Mouse (Mus musculus): ENCODE results near the gene Olfr1036. TPM values are rescaled to one million over a fixed set of nuclear protein-coding genes. Genes with fewer than 3 reads are reported as not detected.
"Not testable (repeated sequence)": the region's sequence is repeated elsewhere in the genome, so short reads cannot be mapped to it uniquely, and the experiment has no call there.

Olfr1036 gene
- not detected in 2 replicates for total RNA-seq (2014; rRNA removed)
- not detected in 2 replicates for polyA plus RNA-seq (2015; fragmentation: Nextera tagmentation; extraction: Ambion mirVana)

DNA sequence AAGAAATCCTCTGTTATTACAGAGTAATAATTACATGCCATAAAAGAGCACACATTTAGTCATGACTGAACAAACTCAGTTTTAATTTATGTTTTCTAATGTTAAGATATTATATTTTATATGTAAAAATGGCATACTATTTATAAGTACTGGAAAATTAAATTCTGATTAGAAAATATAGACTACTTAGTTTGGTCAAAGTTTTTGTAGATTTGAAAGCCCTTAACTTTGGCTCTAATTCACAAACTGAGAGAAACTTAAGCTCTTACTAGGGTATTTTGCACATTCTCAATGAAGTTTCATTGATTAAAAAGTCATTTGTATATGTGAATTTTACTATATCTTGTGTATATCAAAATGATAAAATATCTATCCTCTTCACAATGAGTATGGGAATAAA lies at the start of gene Olfr1036:
TSS of gene Olfr1036 (plus strand) at position 301 of the 400 bp plus-strand sequence.
- H3K4me1 ChIP-seq (ENCODE audit: insufficient read depth, low read length); H3K9ac ChIP-seq (replicated peaks; ENCODE audit: low read length); H3K4me2 ChIP-seq (ENCODE audit: low read depth, low read length); DNase-seq (ENCODE audit: low spot score); H3K36me3 ChIP-seq (ENCODE audit: insufficient read depth, low read length); ATAC-seq; H3K4me3 ChIP-seq (ENCODE audit: low read length); H3K9me3 ChIP-seq (ENCODE audit: low read length); H3K27me3 ChIP-seq (ENCODE audit: insufficient read depth, low read length); H3K27ac ChIP-seq: not testable (repeated sequence)

- no peak for DNase-seq (ENCODE audit: low spot score)
- no peak for TF ChIP-seq CTCF (IDR thresholded peaks at IDR 0.05; ENCODE audit: low read depth)
- no peaks in the 10 kb centered on the region for H3K36me3 ChIP-seq (ENCODE audit: insufficient read depth, low read length)
- H3K4me1 ChIP-seq (ENCODE audit: insufficient read depth, low read length), result no peaks in the 10 kb centered on the region
- ATAC-seq, result no peak
- no peaks in the 10 kb centered on the region for H3K27me3 ChIP-seq (ENCODE audit: insufficient read depth, low read length)
- no peak within 1 kb of the TSS for H3K27ac ChIP-seq
- H3K9ac ChIP-seq (replicated peaks; ENCODE audit: low read length), result no peak within 1 kb of the TSS
- H3K4me2 ChIP-seq (ENCODE audit: low read depth, low read length), result no peak within 1 kb of the TSS
- H3K4me3 ChIP-seq (ENCODE audit: low read length), result no peak within 1 kb of the TSS
- no peaks in the 10 kb centered on the region for H3K9me3 ChIP-seq (ENCODE audit: low read length)
These were observed 28.2 kb upstream of the Olfr1036 start, which contains the start of gene Olfr1034 for GRCm38 (mm10) chr2:86045561-86045960. Gene Olfr1034, plus strand, starts transcription at chr2:86045861.

- DNase-seq (ENCODE audit: low spot score); H3K4me2 ChIP-seq (ENCODE audit: low read depth, low read length); H3K36me3 ChIP-seq (ENCODE audit: insufficient read depth, low read length); H3K27ac ChIP-seq; H3K4me1 ChIP-seq (ENCODE audit: insufficient read depth, low read length); H3K27me3 ChIP-seq (ENCODE audit: insufficient read depth, low read length); H3K4me3 ChIP-seq (ENCODE audit: low read length); ATAC-seq; H3K9me3 ChIP-seq (ENCODE audit: low read length); H3K9ac ChIP-seq (replicated peaks; ENCODE audit: low read length): not testable (repeated sequence)
These were observed 23.0 kb upstream of the Olfr1036 start for GRCm38 (mm10) chr2:86050777-86051176.

DNA sequence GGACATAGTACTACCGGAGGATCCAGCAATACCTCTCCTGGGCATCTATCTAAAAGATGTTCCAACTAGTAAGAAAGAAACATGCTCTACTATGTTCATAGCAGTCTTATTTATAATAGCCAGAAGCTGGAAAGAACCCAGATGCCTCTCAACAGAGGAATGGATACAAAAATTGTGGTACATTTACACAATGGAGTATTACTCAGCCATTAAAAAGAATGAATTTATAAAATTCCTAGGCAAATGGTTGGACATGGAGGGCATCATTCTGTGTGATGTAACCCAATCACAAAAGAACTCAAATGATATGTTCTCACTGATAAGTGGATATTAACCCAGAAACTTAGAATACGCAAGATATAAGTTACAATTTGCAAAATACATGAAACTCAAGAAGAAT lies 10.0 kb upstream of the Olfr1036 start:
- not testable (repeated sequence) for H3K4me3 ChIP-seq (ENCODE audit: low read length); H3K27ac ChIP-seq; H3K9me3 ChIP-seq (ENCODE audit: low read length); H3K4me2 ChIP-seq (ENCODE audit: low read depth, low read length); H3K9ac ChIP-seq (replicated peaks; ENCODE audit: low read length); DNase-seq (ENCODE audit: low spot score); H3K36me3 ChIP-seq (ENCODE audit: insufficient read depth, low read length); H3K4me1 ChIP-seq (ENCODE audit: insufficient read depth, low read length); ATAC-seq; H3K27me3 ChIP-seq (ENCODE audit: insufficient read depth, low read length)
- WGBS, result 99% methylated on average over 2 of the region's 2 CpGs

- no peak for ATAC-seq
- Histone ChIP-seq H3K9me3 (ENCODE audit: low read length) (no peaks in the 10 kb centered on the region), H3K27me3 (ENCODE audit: insufficient read depth, low read length) (no peaks in the 10 kb centered on the region), H3K4me2 (ENCODE audit: low read depth, low read length) (no peak overlapping the region), H3K9ac (replicated peaks; ENCODE audit: low read length) (no peak overlapping the region), H3K27ac (no peak overlapping the region), H3K36me3 (ENCODE audit: insufficient read depth, low read length) (no peaks in the 10 kb centered on the region), H3K4me3 (ENCODE audit: low read length) (no peak overlapping the region), H3K4me1 (ENCODE audit: insufficient read depth, low read length) (no peaks in the 10 kb centered on the region)
- TF ChIP-seq CTCF (IDR thresholded peaks at IDR 0.05; ENCODE audit: low read depth), result no peak
- WGBS, result 95% methylated on average over 8 of the region's 8 CpGs
- DNase-seq (ENCODE audit: low spot score), result no peak
These were observed 3.6 kb upstream of the Olfr1036 start for GRCm38 (mm10) chr2:86070189-86070588.

DNA sequence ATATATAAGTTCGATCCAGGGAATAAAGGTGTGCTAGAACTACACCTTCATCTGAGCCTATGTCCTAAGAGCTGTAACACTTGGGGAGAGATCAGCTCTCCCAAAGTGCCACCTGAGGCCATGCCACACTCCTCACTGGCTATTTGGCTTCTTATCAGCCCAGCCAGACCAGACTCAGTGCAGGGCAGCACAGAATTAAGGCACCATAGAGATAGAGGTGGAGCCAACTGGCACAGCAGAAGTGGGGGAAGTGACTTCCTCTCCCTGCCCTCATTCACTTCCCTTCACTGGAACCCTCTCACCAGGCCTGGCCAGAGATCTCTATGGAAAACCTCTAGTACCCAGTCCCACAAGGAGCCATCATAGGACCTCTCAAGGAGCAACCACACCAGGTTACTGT lies 6.7 kb downstream of the Olfr1036 start:
- H3K27ac ChIP-seq; DNase-seq (ENCODE audit: low spot score); ATAC-seq; H3K4me2 ChIP-seq (ENCODE audit: low read depth, low read length); H3K36me3 ChIP-seq (ENCODE audit: insufficient read depth, low read length); H3K27me3 ChIP-seq (ENCODE audit: insufficient read depth, low read length); H3K9ac ChIP-seq (replicated peaks; ENCODE audit: low read length); H3K4me3 ChIP-seq (ENCODE audit: low read length); H3K4me1 ChIP-seq (ENCODE audit: insufficient read depth, low read length); H3K9me3 ChIP-seq (ENCODE audit: low read length): not testable (repeated sequence)
- 83% methylated on average over 1 of the region's 1 CpGs for WGBS

DNA sequence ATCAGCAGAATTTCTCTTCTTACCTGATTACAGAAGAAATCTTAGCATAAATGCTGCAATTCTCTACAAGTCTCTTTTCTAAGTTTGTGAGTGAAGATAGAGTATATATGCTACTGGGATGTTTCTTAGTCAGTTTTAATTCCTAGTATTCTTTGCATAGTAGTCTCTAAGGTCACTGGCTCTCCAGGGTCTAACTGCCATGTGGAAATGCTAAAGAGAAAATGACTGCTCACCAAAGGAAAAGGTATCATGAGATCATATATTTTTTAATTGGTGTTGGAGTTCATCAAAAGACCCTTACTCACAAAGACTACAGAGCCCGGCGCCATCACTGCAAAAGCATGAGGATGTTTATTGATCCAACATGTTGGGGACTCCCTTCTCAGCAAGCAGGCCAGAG lies 13.5 kb downstream of the Olfr1036 start, which contains the start of gene Olfr1037:
TSS of gene Olfr1037 (minus strand) at position 101 of the 400 bp plus-strand sequence.
- 94% methylated on average over 2 of the region's 2 CpGs for WGBS
- H3K9ac ChIP-seq (replicated peaks; ENCODE audit: low read length), result no peak within 1 kb of the TSS
- H3K27ac ChIP-seq, result no peak within 1 kb of the TSS
- DNase-seq (ENCODE audit: low spot score), result no peak
- no peak within 1 kb of the TSS for H3K4me3 ChIP-seq (ENCODE audit: low read length)
- no peaks in the 10 kb centered on the region for H3K4me1 ChIP-seq (ENCODE audit: insufficient read depth, low read length)
- TF ChIP-seq CTCF (IDR thresholded peaks at IDR 0.05; ENCODE audit: low read depth), result no peak
- H3K27me3 ChIP-seq (ENCODE audit: insufficient read depth, low read length), result no peaks in the 10 kb centered on the region
- H3K36me3 ChIP-seq (ENCODE audit: insufficient read depth, low read length), result no peaks in the 10 kb centered on the region
- no peak within 1 kb of the TSS for H3K4me2 ChIP-seq (ENCODE audit: low read depth, low read length)
- ATAC-seq, result no peak
- no peaks in the 10 kb centered on the region for H3K9me3 ChIP-seq (ENCODE audit: low read length)

Other genes with a start within 250 kb of the Olfr1036 start
- not detected in 2 replicates for gene Olfr1019, start 228.5 kb upstream of the Olfr1036 start, total RNA-seq (2014; rRNA removed)
- gene Olfr1019, start 228.5 kb upstream of the Olfr1036 start, polyA plus RNA-seq (2015; fragmentation: Nextera tagmentation; extraction: Ambion mirVana), result not detected in 2 replicates
- gene Olfr1020, start 227.0 kb upstream of the Olfr1036 start, total RNA-seq (2014; rRNA removed), result not detected in 2 replicates
- not detected in 2 replicates for gene Olfr1020, start 227.0 kb upstream of the Olfr1036 start, polyA plus RNA-seq (2015; fragmentation: Nextera tagmentation; extraction: Ambion mirVana)
- gene Olfr1022, start 205.4 kb upstream of the Olfr1036 start, total RNA-seq (2014; rRNA removed), result not detected in 2 replicates
- gene Olfr1022, start 205.4 kb upstream of the Olfr1036 start, polyA plus RNA-seq (2015; fragmentation: Nextera tagmentation; extraction: Ambion mirVana), result not detected in 2 replicates
- not detected in 2 replicates for gene Olfr1023, start 188.4 kb upstream of the Olfr1036 start, total RNA-seq (2014; rRNA removed)
- not detected in 2 replicates for gene Olfr1023, start 188.4 kb upstream of the Olfr1036 start, polyA plus RNA-seq (2015; fragmentation: Nextera tagmentation; extraction: Ambion mirVana)
- gene Olfr1024, start 168.9 kb upstream of the Olfr1036 start, total RNA-seq (2014; rRNA removed), result not detected in 2 replicates
- not detected in 2 replicates for gene Olfr1024, start 168.9 kb upstream of the Olfr1036 start, polyA plus RNA-seq (2015; fragmentation: Nextera tagmentation; extraction: Ambion mirVana)
- not detected in 2 replicates for gene Olfr1025-ps1, start 158.8 kb upstream of the Olfr1036 start, total RNA-seq (2014; rRNA removed)
- not detected in 2 replicates for gene Olfr1025-ps1, start 158.8 kb upstream of the Olfr1036 start, polyA plus RNA-seq (2015; fragmentation: Nextera tagmentation; extraction: Ambion mirVana)
- not detected in 2 replicates for gene Olfr1026, start 152.4 kb upstream of the Olfr1036 start, total RNA-seq (2014; rRNA removed)
- gene Olfr1026, start 152.4 kb upstream of the Olfr1036 start, polyA plus RNA-seq (2015; fragmentation: Nextera tagmentation; extraction: Ambion mirVana), result not detected in 2 replicates
- not detected in 2 replicates for gene Olfr1028, start 123.6 kb upstream of the Olfr1036 start, total RNA-seq (2014; rRNA removed)
- gene Olfr1028, start 123.6 kb upstream of the Olfr1036 start, polyA plus RNA-seq (2015; fragmentation: Nextera tagmentation; extraction: Ambion mirVana), result not detected in 2 replicates
- gene Olfr1029, start 100.1 kb upstream of the Olfr1036 start, total RNA-seq (2014; rRNA removed), result not detected in 2 replicates
- gene Olfr1029, start 100.1 kb upstream of the Olfr1036 start, polyA plus RNA-seq (2015; fragmentation: Nextera tagmentation; extraction: Ambion mirVana), result not detected in 2 replicates
- not detected in 2 replicates for gene Olfr1030, start 94.7 kb upstream of the Olfr1036 start, total RNA-seq (2014; rRNA removed)
- not detected in 2 replicates for gene Olfr1030, start 94.7 kb upstream of the Olfr1036 start, polyA plus RNA-seq (2015; fragmentation: Nextera tagmentation; extraction: Ambion mirVana)
- not detected in 2 replicates for gene Olfr1031, start 83.7 kb upstream of the Olfr1036 start, total RNA-seq (2014; rRNA removed)
- not detected in 2 replicates for gene Olfr1031, start 83.7 kb upstream of the Olfr1036 start, polyA plus RNA-seq (2015; fragmentation: Nextera tagmentation; extraction: Ambion mirVana)
- not detected in 2 replicates for gene Olfr1032, start 68.5 kb upstream of the Olfr1036 start, total RNA-seq (2014; rRNA removed)
- gene Olfr1032, start 68.5 kb upstream of the Olfr1036 start, polyA plus RNA-seq (2015; fragmentation: Nextera tagmentation; extraction: Ambion mirVana), result not detected in 2 replicates
- gene Olfr1033, start 53.4 kb upstream of the Olfr1036 start, total RNA-seq (2014; rRNA removed), result 0.21 and 1.1 TPM in 2 replicates
- gene Olfr1033, start 53.4 kb upstream of the Olfr1036 start, polyA plus RNA-seq (2015; fragmentation: Nextera tagmentation; extraction: Ambion mirVana), result 0.29 and 1.6 TPM in 2 replicates
- gene Olfr1034, start 28.1 kb upstream of the Olfr1036 start, total RNA-seq (2014; rRNA removed), result 0.05 TPM in 1 of 2 replicates, not detected in the other
- 0.04 TPM in 1 of 2 replicates, not detected in the other for gene Olfr1034, start 28.1 kb upstream of the Olfr1036 start, polyA plus RNA-seq (2015; fragmentation: Nextera tagmentation; extraction: Ambion mirVana)
- not detected in 2 replicates for gene Olfr1037, start 13.4 kb downstream of the Olfr1036 start, total RNA-seq (2014; rRNA removed)
- not detected in 2 replicates for gene Olfr1037, start 13.4 kb downstream of the Olfr1036 start, polyA plus RNA-seq (2015; fragmentation: Nextera tagmentation; extraction: Ambion mirVana)
- not detected in 2 replicates for gene Olfr1039, start 61.9 kb downstream of the Olfr1036 start, total RNA-seq (2014; rRNA removed)
- not detected in 2 replicates for gene Olfr1039, start 61.9 kb downstream of the Olfr1036 start, polyA plus RNA-seq (2015; fragmentation: Nextera tagmentation; extraction: Ambion mirVana)
- not detected in 2 replicates for gene Olfr1040, start 72.7 kb downstream of the Olfr1036 start, total RNA-seq (2014; rRNA removed)
- not detected in 2 replicates for gene Olfr1040, start 72.7 kb downstream of the Olfr1036 start, polyA plus RNA-seq (2015; fragmentation: Nextera tagmentation; extraction: Ambion mirVana)
- gene Olfr1042, start 87.8 kb downstream of the Olfr1036 start, total RNA-seq (2014; rRNA removed), result not detected in 2 replicates
- gene Olfr1042, start 87.8 kb downstream of the Olfr1036 start, polyA plus RNA-seq (2015; fragmentation: Nextera tagmentation; extraction: Ambion mirVana), result not detected in 2 replicates
- gene Olfr1043, start 93.5 kb downstream of the Olfr1036 start, total RNA-seq (2014; rRNA removed), result not detected in 2 replicates
- not detected in 2 replicates for gene Olfr1043, start 93.5 kb downstream of the Olfr1036 start, polyA plus RNA-seq (2015; fragmentation: Nextera tagmentation; extraction: Ambion mirVana)
- gene Olfr1044, start 103.8 kb downstream of the Olfr1036 start, total RNA-seq (2014; rRNA removed), result not detected in 2 replicates
- gene Olfr1044, start 103.8 kb downstream of the Olfr1036 start, polyA plus RNA-seq (2015; fragmentation: Nextera tagmentation; extraction: Ambion mirVana), result not detected in 2 replicates
- not detected in 2 replicates for gene Olfr52, start 111.7 kb downstream of the Olfr1036 start, total RNA-seq (2014; rRNA removed)
- not detected in 2 replicates for gene Olfr52, start 111.7 kb downstream of the Olfr1036 start, polyA plus RNA-seq (2015; fragmentation: Nextera tagmentation; extraction: Ambion mirVana)
- not detected in 2 replicates for gene Olfr1045, start 129.0 kb downstream of the Olfr1036 start, total RNA-seq (2014; rRNA removed)
- not detected in 2 replicates for gene Olfr1045, start 129.0 kb downstream of the Olfr1036 start, polyA plus RNA-seq (2015; fragmentation: Nextera tagmentation; extraction: Ambion mirVana)
- not detected in 2 replicates for gene Olfr1046, start 145.3 kb downstream of the Olfr1036 start, total RNA-seq (2014; rRNA removed)
- gene Olfr1046, start 145.3 kb downstream of the Olfr1036 start, polyA plus RNA-seq (2015; fragmentation: Nextera tagmentation; extraction: Ambion mirVana), result not detected in 2 replicates
- not detected in 2 replicates for gene Olfr1047, start 157.4 kb downstream of the Olfr1036 start, total RNA-seq (2014; rRNA removed)
- gene Olfr1047, start 157.4 kb downstream of the Olfr1036 start, polyA plus RNA-seq (2015; fragmentation: Nextera tagmentation; extraction: Ambion mirVana), result not detected in 2 replicates
- not detected in 2 replicates for gene Olfr1048, start 166.3 kb downstream of the Olfr1036 start, total RNA-seq (2014; rRNA removed)
- gene Olfr1048, start 166.3 kb downstream of the Olfr1036 start, polyA plus RNA-seq (2015; fragmentation: Nextera tagmentation; extraction: Ambion mirVana), result not detected in 2 replicates
- not detected in 2 replicates for gene Olfr1049, start 184.3 kb downstream of the Olfr1036 start, total RNA-seq (2014; rRNA removed)
- gene Olfr1049, start 184.3 kb downstream of the Olfr1036 start, polyA plus RNA-seq (2015; fragmentation: Nextera tagmentation; extraction: Ambion mirVana), result not detected in 2 replicates
- gene Olfr1051, start 205.1 kb downstream of the Olfr1036 start, total RNA-seq (2014; rRNA removed), result not detected in 2 replicates
- gene Olfr1051, start 205.1 kb downstream of the Olfr1036 start, polyA plus RNA-seq (2015; fragmentation: Nextera tagmentation; extraction: Ambion mirVana), result not detected in 2 replicates
- 0.37 TPM in 1 of 2 replicates, not detected in the other for gene Olfr1052, start 218.5 kb downstream of the Olfr1036 start, total RNA-seq (2014; rRNA removed)
- gene Olfr1052, start 218.5 kb downstream of the Olfr1036 start, polyA plus RNA-seq (2015; fragmentation: Nextera tagmentation; extraction: Ambion mirVana), result not detected in 2 replicates
- gene Olfr1053, start 241.3 kb downstream of the Olfr1036 start, total RNA-seq (2014; rRNA removed), result not detected in 2 replicates
- gene Olfr1053, start 241.3 kb downstream of the Olfr1036 start, polyA plus RNA-seq (2015; fragmentation: Nextera tagmentation; extraction: Ambion mirVana), result not detected in 2 replicates

Measured in hindbrain, postnatal 0 days (tissue).